Mouse (Mus musculus) midbrain, embryonic 11.5 days (tissue): ENCODE results near the gene Ppp3ca. TPM values are rescaled to one million over a fixed set of nuclear protein-coding genes. Genes with fewer than 3 reads are reported as not detected.

Experiments used
- ATAC-seq: fragments of 200-750 bp; cut with Nextera tagmentation; 2 replicates; pipeline ENCODE4 v1.8.0; 2017; ENCODE audit warnings: moderate TSS enrichment, moderate library complexity; ENCODE audit not compliant: low FRiP score
- DNase-seq: peaks from one replicate; pipeline ENCODE4 v3.0.0; 2015; ENCODE audit warnings: low spot score; ENCODE audit errors: missing footprints
- H3K27ac ChIP-seq: fragments of 300-500 bp; sonication (generic); 2 replicates; pipeline ENCODE4 v1.5.1; 2014; ENCODE audit warnings: low read depth, low read length
- H3K27me3 ChIP-seq: fragments of 300-500 bp; sonication (generic); 2 replicates; pipeline ENCODE4 v1.6.1; 2014; ENCODE audit warnings: mild to moderate bottlenecking, low read length, moderate library complexity, mixed read lengths; ENCODE audit not compliant: control insufficient read depth, insufficient read depth
- H3K36me3 ChIP-seq: fragments of 300-500 bp; sonication (generic); 2 replicates; pipeline ENCODE4 v1.6.1; 2014; ENCODE audit warnings: mild to moderate bottlenecking, low read length, moderate library complexity, mixed read lengths; ENCODE audit not compliant: control insufficient read depth, insufficient read depth
- H3K4me1 ChIP-seq: fragments of 300-500 bp; sonication (generic); 2 replicates; pipeline ENCODE4 v1.6.1; 2014; ENCODE audit warnings: low read length; ENCODE audit not compliant: control insufficient read depth, insufficient read depth
- H3K4me2 ChIP-seq: fragments of 300-500 bp; sonication (generic); 2 replicates; pipeline ENCODE4 v1.6.1; 2014; ENCODE audit warnings: mild to moderate bottlenecking, moderate library complexity
- H3K4me3 ChIP-seq: fragments of 300-500 bp; sonication (generic); 2 replicates; pipeline ENCODE4 v1.5.1; 2014; ENCODE audit warnings: low read depth, low read length
- H3K9ac ChIP-seq: fragments of 300-500 bp; sonication (generic); 2 replicates; pipeline ENCODE4 v1.6.1; 2014; ENCODE audit warnings: low read length
- H3K9me3 ChIP-seq: fragments of 300-500 bp; sonication (generic); 2 replicates; pipeline ENCODE4 v1.6.1; 2016; ENCODE audit warnings: low read length; ENCODE audit not compliant: control insufficient read depth
- WGBS: fragments of 180-500 bp; shearing (Covaris S2); extraction: QIAGEN DNeasy Blood & Tissue Kit; methylation state at CpG from one replicate; pipeline ENCODE4 v1.1.7; 2014; 5-methylcytosine and 5-hydroxymethylcytosine counted together
- polyA plus RNA-seq: library from polyadenylated mRNA; unstranded; fragments of >200 nt; fragmentation: Nextera tagmentation; extraction: Ambion mirVana; gene quantifications from 2 replicates; pipeline ENCODE4 v1.2.1, GENCODE M21; 2014

Gene Ppp3ca
- polyA plus RNA-seq, 1 experiment from 2014 or later, result 57.8 TPM

GRCm38 (mm10) chr3:136945550-136945949, 275.6 kb downstream of the Ppp3ca start:
- H3K4me2 ChIP-seq, result no peak overlapping the region
- 89% methylated on average over 4 of the region's 4 CpGs for WGBS
- no peak overlapping the region for H3K4me3 ChIP-seq
- ATAC-seq (no peak), DNase-seq (peak; percentile 64)
- H3K27ac ChIP-seq, result no peak overlapping the region
- H3K9me3 ChIP-seq, result no peaks in the 10 kb centered on the region
- H3K27me3 ChIP-seq, result no peaks in the 10 kb centered on the region
- no peaks in the 10 kb centered on the region for H3K36me3 ChIP-seq
- H3K9ac ChIP-seq, result no peak overlapping the region
- H3K4me1 ChIP-seq, result no peaks in the 10 kb centered on the region

- peak; percentile 59 for DNase-seq
- H3K4me2 ChIP-seq, result no peak overlapping the region
- no peaks in the 10 kb centered on the region for H3K36me3 ChIP-seq
- H3K4me3 ChIP-seq, result no peak overlapping the region
- no peak overlapping the region for H3K27ac ChIP-seq
- no peaks in the 10 kb centered on the region for H3K9me3 ChIP-seq
- H3K27me3 ChIP-seq, result no peaks in the 10 kb centered on the region
- H3K9ac ChIP-seq, result no peak overlapping the region
- no peaks in the 10 kb centered on the region for H3K4me1 ChIP-seq
- no peak for ATAC-seq
- WGBS, result 89% methylated on average over 2 of the region's 2 CpGs
These were observed 276.7 kb downstream of the Ppp3ca start for GRCm38 (mm10) chr3:136946662-136947061.

GRCm38 (mm10) chr3:136948142-136948541, 278.2 kb downstream of the Ppp3ca start:
- ATAC-seq (no peak), DNase-seq (no peak)
- WGBS, result 94% methylated on average over 4 of the region's 4 CpGs
- Histone ChIP-seq H3K4me2 (no peak overlapping the region), H3K27me3 (no peaks in the 10 kb centered on the region), H3K9me3 (no peaks in the 10 kb centered on the region), H3K9ac (no peak overlapping the region), H3K36me3 (no peaks in the 10 kb centered on the region), H3K4me3 (no peak overlapping the region), H3K27ac (no peak overlapping the region), H3K4me1 (no peaks in the 10 kb centered on the region)

- Histone ChIP-seq H3K36me3 (no peaks in the 10 kb centered on the region), H3K9me3 (no peaks in the 10 kb centered on the region), H3K4me2 (no peak overlapping the region), H3K4me3 (no peak overlapping the region), H3K27me3 (no peaks in the 10 kb centered on the region), H3K9ac (no peak overlapping the region), H3K27ac (no peak overlapping the region), H3K4me1 (no peaks in the 10 kb centered on the region)
- no peak for ATAC-seq
- no peak for DNase-seq
- 88% methylated on average over 1 of the region's 1 CpGs for WGBS
These were observed 281.9 kb downstream of the Ppp3ca start for GRCm38 (mm10) chr3:136951792-136952191.

GRCm38 (mm10) chr3:136952822-136953221, 282.9 kb downstream of the Ppp3ca start:
- Histone ChIP-seq H3K9me3 (no peaks in the 10 kb centered on the region), H3K4me2 (no peak overlapping the region), H3K27me3 (no peaks in the 10 kb centered on the region), H3K4me1 (no peaks in the 10 kb centered on the region), H3K27ac (no peak overlapping the region), H3K4me3 (no peak overlapping the region), H3K36me3 (no peaks in the 10 kb centered on the region), H3K9ac (no peak overlapping the region)
- no peak for DNase-seq
- 87% methylated on average over 1 of the region's 1 CpGs for WGBS
- ATAC-seq, result no peak

- DNase-seq (no peak), ATAC-seq (no peak)
- no peak overlapping the region for H3K4me3 ChIP-seq
- no peaks in the 10 kb centered on the region for H3K36me3 ChIP-seq
- no peaks in the 10 kb centered on the region for H3K9me3 ChIP-seq
- H3K27me3 ChIP-seq, result no peaks in the 10 kb centered on the region
- no peak overlapping the region for H3K4me2 ChIP-seq
- no peak overlapping the region for H3K9ac ChIP-seq
- H3K4me1 ChIP-seq, result no peaks in the 10 kb centered on the region
- H3K27ac ChIP-seq, result no peak overlapping the region
- 83% methylated on average over 2 of the region's 2 CpGs for WGBS
These were observed 285.1 kb downstream of the Ppp3ca start for GRCm38 (mm10) chr3:136955043-136955442.

GRCm38 (mm10) chr3:136960314-136960713, 290.4 kb downstream of the Ppp3ca start:
- H3K36me3 ChIP-seq, result no peaks in the 10 kb centered on the region
- H3K27me3 ChIP-seq, result no peaks in the 10 kb centered on the region
- no peak overlapping the region for H3K4me3 ChIP-seq
- no peaks in the 10 kb centered on the region for H3K9me3 ChIP-seq
- no peaks in the 10 kb centered on the region for H3K4me1 ChIP-seq
- no peak overlapping the region for H3K4me2 ChIP-seq
- ATAC-seq, result no peak
- H3K27ac ChIP-seq, result no peak overlapping the region
- 91% methylated on average over 3 of the region's 3 CpGs for WGBS
- no peak overlapping the region for H3K9ac ChIP-seq
- no peak for DNase-seq

- no peak for ATAC-seq
- Histone ChIP-seq H3K4me1 (no peaks in the 10 kb centered on the region), H3K27ac (no peak overlapping the region), H3K36me3 (no peaks in the 10 kb centered on the region), H3K9ac (no peak overlapping the region), H3K9me3 (no peaks in the 10 kb centered on the region), H3K4me3 (no peak overlapping the region), H3K4me2 (no peak overlapping the region), H3K27me3 (no peaks in the 10 kb centered on the region)
- WGBS, result 90% methylated on average over 5 of the region's 5 CpGs
- DNase-seq, result no peak
These were observed 296.9 kb downstream of the Ppp3ca start for GRCm38 (mm10) chr3:136966786-136967185.

GRCm38 (mm10) chr3:136967510-136967909, 297.6 kb downstream of the Ppp3ca start:
- H3K36me3 ChIP-seq, result no peaks in the 10 kb centered on the region
- WGBS, result 79% methylated on average over 2 of the region's 2 CpGs
- no peak overlapping the region for H3K27ac ChIP-seq
- H3K4me3 ChIP-seq, result no peak overlapping the region
- ATAC-seq (no peak), DNase-seq (no peak)
- no peaks in the 10 kb centered on the region for H3K4me1 ChIP-seq
- H3K9me3 ChIP-seq, result no peaks in the 10 kb centered on the region
- H3K9ac ChIP-seq, result no peak overlapping the region
- no peak overlapping the region for H3K4me2 ChIP-seq
- no peaks in the 10 kb centered on the region for H3K27me3 ChIP-seq

GRCm38 (mm10) chr3:136969796-136970195, 299.9 kb downstream of the Ppp3ca start:
- DNase-seq, result no peak
- Histone ChIP-seq H3K4me3 (no peak overlapping the region), H3K9me3 (no peaks in the 10 kb centered on the region), H3K4me1 (no peaks in the 10 kb centered on the region), H3K36me3 (no peaks in the 10 kb centered on the region), H3K4me2 (no peak overlapping the region), H3K27me3 (no peaks in the 10 kb centered on the region), H3K27ac (no peak overlapping the region), H3K9ac (no peak overlapping the region)
- WGBS, result 93% methylated on average over 4 of the region's 4 CpGs
- no peak for ATAC-seq
